Mouse (Mus musculus) adipose tissue, adult 10 weeks (tissue): ENCODE results near the gene Vmn2r8. TPM values are rescaled to one million over a fixed set of nuclear protein-coding genes. Genes with fewer than 3 reads are reported as not detected.

Experiments
- polyA plus RNA-seq: library from polyadenylated mRNA; stranded (reverse); fragments of 350-450 nt; fragmentation: Illumina TruSeq; extraction: RNeasy Lipid Tissue Mini Kit (QIAGEN cat#74804); gene quantifications from one replicate; pipeline ENCODE4 v1.2.3, GENCODE M21; 2014; ENCODE audit warnings: low read depth, low replicate concordance

The Vmn2r8 gene
- polyA plus RNA-seq = not detected

GRCm38 (mm10) chr5:108808750-108809149, at the start of gene Vmn2r8:
Gene Vmn2r8, minus strand, starts transcription at chr5:108808850.

GRCm38 (mm10) chr5:108852501-108852900, 43.9 kb upstream of the Vmn2r8 start, which contains the start of gene Vmn2r9:
Gene Vmn2r9, minus strand, starts transcription at chr5:108852601.

GRCm38 (mm10) chr5:108795263-108795662, 13.4 kb downstream of the Vmn2r8 start, which contains the start of gene Tmed11:
Gene Tmed11, minus strand, starts transcription at chr5:108795363.

GRCm38 (mm10) chr5:108774630-108775306, 33.9 kb downstream of the Vmn2r8 start, which contains the start of gene Rnf212:
Gene Rnf212, minus strand, starts transcription at chr5:108774982.

Other genes with a start within 250 kb of the Vmn2r8 start
- 66.0 TPM for gene Gak, start 179.1 kb downstream of the Vmn2r8 start, polyA plus RNA-seq
- 34.5 TPM for gene Tmem175, start 179.1 kb downstream of the Vmn2r8 start, polyA plus RNA-seq
- 23.0 TPM for gene Idua, start 148.5 kb downstream of the Vmn2r8 start, polyA plus RNA-seq
- gene Dgkq, start 139.2 kb downstream of the Vmn2r8 start, polyA plus RNA-seq = 12.9 TPM
- not detected for gene Slc26a1, start 133.3 kb downstream of the Vmn2r8 start, polyA plus RNA-seq
- gene Fgfrl1, start 116.5 kb downstream of the Vmn2r8 start, polyA plus RNA-seq = 87.8 TPM
- not detected for gene Rnf212, start 33.9 kb downstream of the Vmn2r8 start, polyA plus RNA-seq
- gene Tmed11, start 13.5 kb downstream of the Vmn2r8 start, polyA plus RNA-seq = not detected
- gene Vmn2r9, start 43.8 kb upstream of the Vmn2r8 start, polyA plus RNA-seq = not detected
- not detected for gene Vmn2r10, start 197.7 kb upstream of the Vmn2r8 start, polyA plus RNA-seq